Mouse (Mus musculus): ENCODE results near the gene Olfr329-ps. TPM values are rescaled to one million over a fixed set of nuclear protein-coding genes. Genes with fewer than 3 reads are reported as not detected.
"Not testable (repeated sequence)": the region's sequence is repeated elsewhere in the genome, so short reads cannot be mapped to it uniquely, and the experiment has no call there.

The Olfr329-ps gene
- polyA plus RNA-seq (2015; fragmentation: Nextera tagmentation; extraction: Ambion mirVana): not detected in 2 replicates

DNA sequence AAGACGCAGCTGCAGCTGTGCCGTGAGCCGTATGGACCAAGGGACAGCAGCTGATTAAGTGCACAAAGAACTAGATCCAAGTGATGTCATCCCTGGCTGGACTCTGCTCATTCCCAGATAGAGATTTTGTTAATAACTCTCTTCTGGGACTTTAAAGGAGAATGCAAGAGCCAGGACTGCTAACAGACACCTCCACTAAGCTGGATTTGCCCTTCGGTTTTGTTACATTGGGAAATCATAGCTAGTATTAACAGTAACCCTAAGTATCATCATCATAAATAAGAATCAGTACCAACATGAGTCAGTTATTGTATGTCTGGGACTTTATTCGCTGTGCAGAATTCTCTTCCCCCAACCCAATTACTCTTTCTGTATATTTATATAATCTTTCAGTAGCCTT is at the start of gene Olfr329-ps:
Gene Olfr329-ps, minus strand, starts transcription at position 101 of the 400 bp plus-strand sequence.
- DNase-seq (no peak), ATAC-seq (ENCODE audit: low read depth) (no peak)
- 67% methylated on average over 5 of the region's 5 CpGs for WGBS (ENCODE audit: insufficient replicate concordance)
- Histone ChIP-seq H3K36me3 (no peaks in the 10 kb centered on the region), H3K9ac (no peak within 1 kb of the TSS), H3K27ac (no peak within 1 kb of the TSS), H3K27me3 (no peaks in the 10 kb centered on the region), H3K4me3 (replicated peaks) (no peak within 1 kb of the TSS), H3K4me2 (no peak within 1 kb of the TSS), H3K9me3 (replicated peaks) (no peaks in the 10 kb centered on the region), H3K4me1 (replicated peaks) (no peaks in the 10 kb centered on the region)

GRCm38 (mm10) chr11:58594814-58595213 is 48.6 kb upstream of the Olfr329-ps start, which contains the start of gene Olfr324:
TSS of gene Olfr324 (plus strand) at chr11:58595114.
- Histone ChIP-seq H3K4me2 (no peak within 1 kb of the TSS), H3K9me3 (replicated peaks) (no peaks in the 10 kb centered on the region), H3K4me1 (replicated peaks) (peaks cover 3% of the 10 kb centered on the region), H3K27ac (no peak within 1 kb of the TSS), H3K9ac (no peak within 1 kb of the TSS), H3K4me3 (replicated peaks) (no peak within 1 kb of the TSS), H3K27me3 (peaks cover 2% of the 10 kb centered on the region; the same call in 1 of the 2 replicates), H3K36me3 (no peaks in the 10 kb centered on the region)
- 65% methylated on average over 6 of the region's 6 CpGs for WGBS (ENCODE audit: insufficient replicate concordance)
- ATAC-seq (ENCODE audit: low read depth) (no peak), DNase-seq (no peak)

- 64% methylated on average over 3 of the region's 3 CpGs for WGBS (ENCODE audit: insufficient replicate concordance)
These were observed 42.5 kb upstream of the Olfr329-ps start for GRCm38 (mm10) chr11:58588620-58589250.

GRCm38 (mm10) chr11:58587898-58588348 is 41.7 kb upstream of the Olfr329-ps start:
- WGBS (ENCODE audit: insufficient replicate concordance): 31% methylated on average over 7 of the region's 7 CpGs
- Histone ChIP-seq H3K4me3 (replicated peaks) (peak overlapping the region; percentile 32), H3K27ac (peak overlapping the region; percentile 92), H3K36me3 (no peaks in the 10 kb centered on the region), H3K4me1 (replicated peaks) (peaks cover 38% of the 10 kb centered on the region), H3K9me3 (replicated peaks) (no peaks in the 10 kb centered on the region), H3K9ac (peak overlapping the region; percentile 61), H3K27me3 (no peaks in the 10 kb centered on the region), H3K4me2 (peak overlapping the region; percentile 64)
- DNase-seq (peak; percentile 79), ATAC-seq (ENCODE audit: low read depth) (peak; percentile 100)

More at GRCm38 (mm10) chr11:58588620-58589250, 42.5 kb upstream of the Olfr329-ps start:
- Histone ChIP-seq H3K4me1 (replicated peaks) (peaks cover 36% of the 10 kb centered on the region), H3K4me2 (no peak overlapping the region), H3K9ac (no peak overlapping the region), H3K36me3 (no peaks in the 10 kb centered on the region), H3K27me3 (no peaks in the 10 kb centered on the region), H3K9me3 (replicated peaks) (no peaks in the 10 kb centered on the region), H3K27ac (peak overlapping the region; percentile 13; the same call in 1 of the 2 replicates), H3K4me3 (replicated peaks) (no peak overlapping the region)
- DNase-seq (no peak), ATAC-seq (ENCODE audit: low read depth) (no peak)

- Histone ChIP-seq H3K4me3 (replicated peaks) (no peak overlapping the region), H3K4me2 (no peak overlapping the region), H3K9me3 (replicated peaks) (no peaks in the 10 kb centered on the region), H3K9ac (no peak overlapping the region), H3K27ac (no peak overlapping the region), H3K36me3 (no peaks in the 10 kb centered on the region), H3K4me1 (replicated peaks) (0 out of 2 replicates have a peak, but pooled peaks cover 2% of the 10 kb centered on the region), H3K27me3 (peaks cover 4% of the 10 kb centered on the region; the same call in 1 of the 2 replicates)
- 60% methylated on average over 8 of the region's 8 CpGs for WGBS (ENCODE audit: insufficient replicate concordance)
- ATAC-seq (ENCODE audit: low read depth) (no peak), DNase-seq (no peak)
These were observed 32.4 kb upstream of the Olfr329-ps start for GRCm38 (mm10) chr11:58578636-58579035.

GRCm38 (mm10) chr11:58577430-58577829 is 31.2 kb upstream of the Olfr329-ps start, which contains the start of gene Olfr325:
TSS of gene Olfr325 (plus strand) at chr11:58577730.
- Histone ChIP-seq H3K27me3 (peaks cover 4% of the 10 kb centered on the region; the same call in 1 of the 2 replicates), H3K9ac (no peak within 1 kb of the TSS), H3K27ac (no peak within 1 kb of the TSS), H3K4me1 (replicated peaks) (no peaks in the 10 kb centered on the region), H3K9me3 (replicated peaks) (no peaks in the 10 kb centered on the region), H3K4me2 (no peak within 1 kb of the TSS), H3K4me3 (replicated peaks) (no peak within 1 kb of the TSS), H3K36me3 (no peaks in the 10 kb centered on the region)
- ATAC-seq (ENCODE audit: low read depth): no peak
- 56% methylated on average over 1 of the region's 1 CpGs for WGBS (ENCODE audit: insufficient replicate concordance)
- no peak for DNase-seq

GRCm38 (mm10) chr11:58570405-58570804 is 24.2 kb upstream of the Olfr329-ps start, which contains the start of gene Olfr224:
TSS of gene Olfr224 (minus strand) at chr11:58570553.
- Histone ChIP-seq H3K4me1 (replicated peaks) (no peaks in the 10 kb centered on the region), H3K36me3 (no peaks in the 10 kb centered on the region), H3K9ac (no peak within 1 kb of the TSS), H3K27ac (no peak within 1 kb of the TSS), H3K9me3 (replicated peaks) (no peaks in the 10 kb centered on the region), H3K27me3 (no peaks in the 10 kb centered on the region), H3K4me2 (no peak within 1 kb of the TSS), H3K4me3 (replicated peaks) (no peak within 1 kb of the TSS)
- no peak for ATAC-seq (ENCODE audit: low read depth)
- 61% methylated on average over 5 of the region's 5 CpGs for WGBS (ENCODE audit: insufficient replicate concordance)
- DNase-seq: no peak

DNA sequence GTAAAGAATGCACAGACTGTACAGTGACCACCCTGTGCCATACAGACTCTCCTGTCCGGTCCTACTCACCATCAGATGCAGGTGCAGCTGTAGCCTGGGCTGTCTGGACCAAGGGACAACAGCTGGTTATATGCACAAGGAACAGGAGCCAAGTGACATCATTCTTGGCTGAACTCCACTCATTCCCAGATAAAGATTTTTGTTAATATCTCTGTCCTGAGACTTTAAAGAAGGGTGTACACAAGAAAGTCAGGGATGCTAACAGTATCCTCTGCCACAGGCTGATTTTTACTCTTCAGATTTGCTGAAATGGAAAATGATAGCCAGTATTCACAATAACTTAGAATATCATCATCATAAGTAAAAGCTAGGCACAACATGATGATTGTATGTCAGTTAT is 9.3 kb upstream of the Olfr329-ps start, which contains the start of gene Olfr328:
Gene Olfr328, minus strand, starts transcription at position 101 of the 400 bp plus-strand sequence.
- no peaks in the 10 kb centered on the region for H3K36me3 ChIP-seq
- DNase-seq (no peak), ATAC-seq (ENCODE audit: low read depth) (no peak)
- no peak within 1 kb of the TSS for H3K4me3 ChIP-seq (replicated peaks)
- WGBS (ENCODE audit: insufficient replicate concordance): 65% methylated on average over 1 of the region's 1 CpGs
- H3K9ac ChIP-seq: no peak within 1 kb of the TSS
- no peaks in the 10 kb centered on the region for H3K27me3 ChIP-seq
- H3K4me2 ChIP-seq: no peak within 1 kb of the TSS
- no peak within 1 kb of the TSS for H3K27ac ChIP-seq
- H3K9me3 ChIP-seq (replicated peaks): no peaks in the 10 kb centered on the region
- H3K4me1 ChIP-seq (replicated peaks): no peaks in the 10 kb centered on the region

DNA sequence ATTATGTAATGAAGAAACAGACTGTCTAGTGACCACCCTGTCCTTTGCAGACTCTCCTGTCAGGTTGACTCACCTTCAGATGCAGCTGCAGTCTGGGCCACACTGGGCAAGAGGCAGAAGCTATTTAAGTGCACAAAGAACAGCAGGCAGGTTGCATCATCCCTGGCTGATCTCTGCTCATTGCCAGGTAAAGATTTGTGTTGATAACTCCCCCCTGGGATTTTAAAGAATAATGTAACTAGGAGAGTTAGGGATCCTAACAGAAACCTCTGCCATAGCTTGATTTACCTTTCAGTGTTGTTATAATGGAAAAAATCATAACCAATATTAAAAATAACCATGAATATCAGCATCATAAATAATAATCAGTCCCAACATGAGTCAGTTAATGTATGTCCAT is 11.5 kb downstream of the Olfr329-ps start, which contains the start of gene Olfr330:
Gene Olfr330, minus strand, starts transcription at position 101 of the 400 bp plus-strand sequence.
- H3K4me3 ChIP-seq (replicated peaks); ATAC-seq (ENCODE audit: low read depth); H3K4me2 ChIP-seq; H3K9ac ChIP-seq; H3K4me1 ChIP-seq (replicated peaks); H3K36me3 ChIP-seq; H3K9me3 ChIP-seq (replicated peaks); DNase-seq; H3K27ac ChIP-seq; H3K27me3 ChIP-seq: not testable (repeated sequence)

DNA sequence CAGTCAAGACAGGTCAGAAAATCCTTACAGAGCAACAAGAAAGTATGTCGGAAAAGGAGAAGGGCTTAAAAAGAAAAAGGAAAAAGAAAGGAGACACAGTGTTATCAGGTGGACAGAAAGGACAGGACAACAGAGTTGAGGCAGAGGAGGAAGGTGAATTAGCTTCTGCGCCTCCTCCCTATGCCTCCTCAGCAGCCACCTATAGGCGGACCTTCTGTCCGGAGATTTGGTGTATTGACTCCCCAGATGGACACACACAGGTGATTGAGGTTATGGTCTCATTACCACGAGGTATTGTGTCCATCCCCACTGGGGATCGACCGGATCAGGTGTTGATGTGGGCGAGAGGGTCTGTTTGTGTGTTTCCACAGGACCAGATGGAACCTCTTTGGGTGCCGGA is 26.5 kb downstream of the Olfr329-ps start:
- not testable (repeated sequence) for H3K27me3 ChIP-seq; H3K4me1 ChIP-seq (replicated peaks); ATAC-seq (ENCODE audit: low read depth); H3K9me3 ChIP-seq (replicated peaks); H3K36me3 ChIP-seq; DNase-seq; H3K27ac ChIP-seq; H3K4me3 ChIP-seq (replicated peaks); H3K9ac ChIP-seq; H3K4me2 ChIP-seq
- WGBS (ENCODE audit: insufficient replicate concordance): 73% methylated on average over 7 of the region's 9 CpGs

GRCm38 (mm10) chr11:58518916-58519315 is 27.3 kb downstream of the Olfr329-ps start:
- H3K4me2 ChIP-seq; H3K27me3 ChIP-seq; ATAC-seq (ENCODE audit: low read depth); H3K36me3 ChIP-seq; H3K9me3 ChIP-seq (replicated peaks); H3K4me3 ChIP-seq (replicated peaks); H3K9ac ChIP-seq; DNase-seq; H3K4me1 ChIP-seq (replicated peaks); H3K27ac ChIP-seq: not testable (repeated sequence)
- WGBS (ENCODE audit: insufficient replicate concordance): 83% methylated on average over 18 of the region's 18 CpGs
